Mouse (Mus musculus) megakaryocyte-erythroid progenitor cell, adult 5-6 weeks (primary cell): ENCODE data around the gene Rnf144a. TPM values are rescaled to one million over a fixed set of nuclear protein-coding genes. Genes with fewer than 3 reads are reported as not detected.

Experiments
- ATAC-seq: replicated peaks from 2 replicates; pipeline ENCODE4 v1.8.0; 2016; ENCODE audit warnings: mild to moderate bottlenecking, inconsistent platforms; ENCODE audit not compliant: severe bottlenecking, poor library complexity, low FRiP score, low TSS enrichment
- total RNA-seq, 2 experiments: library from RNA; stranded (forward) in 1 of 2; stranded (reverse) in 1 of 2; fragments of 200-1000, 215-1000 nt in 1 of 2; fragments of >200 nt in 1 of 2; fragmentation: Nextera tagmentation in 1 of 2; gene quantifications; 2 replicates each; pipeline ENCODE4 v1.2.3; 2014 to 2017

Gene Rnf144a
- total RNA-seq, 2 experiments from 2014 or later = 9.9 to 13.4 TPM

DNA sequence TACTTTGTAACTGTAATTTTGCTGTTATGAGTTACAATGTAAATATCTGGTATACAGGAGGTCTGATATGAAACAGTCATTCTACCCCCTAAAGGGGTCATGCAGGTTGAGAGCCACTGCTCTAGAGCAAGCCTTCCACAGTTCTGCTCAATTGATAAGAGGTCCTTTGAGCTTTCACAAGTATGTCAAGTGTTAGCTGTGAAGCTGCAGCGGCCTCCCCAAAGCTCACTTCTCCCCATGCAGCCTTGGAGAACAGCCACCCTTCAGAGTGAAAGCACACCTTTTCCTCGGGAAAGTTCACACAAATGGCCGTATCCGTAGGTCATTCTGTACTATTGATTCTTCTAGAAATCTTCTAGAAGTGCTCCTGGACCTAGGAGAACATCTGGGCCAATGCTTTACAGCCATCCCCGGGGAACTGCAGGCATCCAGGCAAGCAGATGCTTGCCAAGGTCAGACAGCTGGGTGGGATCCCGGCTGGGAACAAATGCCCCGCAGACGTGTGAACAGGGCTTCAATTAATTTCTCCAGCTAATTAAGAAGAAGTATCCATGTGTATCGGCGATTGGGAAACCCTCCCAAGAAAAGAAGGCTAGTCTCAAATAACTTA, 3.1 kb downstream of the Rnf144a start:
- ATAC-seq = no peak

DNA sequence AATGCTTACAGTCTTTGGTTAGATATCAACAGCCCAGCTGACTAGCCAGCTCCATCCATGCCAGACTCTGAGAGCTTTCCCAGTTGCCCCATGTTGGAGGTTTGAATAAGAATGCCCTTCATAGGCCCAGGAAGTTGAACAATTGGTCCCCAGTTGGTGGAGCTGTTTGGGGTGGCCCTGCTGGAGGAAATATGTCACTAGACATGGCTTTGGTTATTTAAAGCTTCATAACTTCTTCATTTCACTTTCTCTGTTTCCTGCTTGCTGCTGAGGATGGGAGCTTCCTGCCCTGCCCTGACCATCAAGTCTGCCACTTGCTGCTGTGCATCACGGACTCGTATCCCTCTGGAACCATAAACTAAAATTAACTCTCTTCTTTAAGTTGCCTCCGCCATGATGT, 4.6 kb downstream of the Rnf144a start:
- no peak for ATAC-seq

DNA sequence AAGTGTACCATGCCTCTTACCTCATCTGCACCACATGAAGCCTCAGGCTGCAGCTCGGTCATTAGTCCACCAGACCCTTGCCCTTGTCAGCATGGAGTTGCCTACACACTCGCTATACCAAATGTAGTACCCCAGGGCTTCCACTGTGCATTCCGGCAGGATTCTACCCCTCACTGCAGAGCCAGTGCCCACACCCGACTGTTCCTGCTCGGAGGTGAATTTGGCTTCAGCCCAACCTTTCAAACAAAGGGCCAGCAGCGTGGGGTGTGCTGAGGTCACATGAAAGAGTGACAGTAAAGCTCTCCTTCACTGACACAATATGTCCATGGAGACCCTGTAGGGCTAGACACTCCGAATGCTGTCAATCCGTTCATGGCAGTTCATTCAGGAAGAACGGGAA, 6.3 kb downstream of the Rnf144a start:
- no peak for ATAC-seq

DNA sequence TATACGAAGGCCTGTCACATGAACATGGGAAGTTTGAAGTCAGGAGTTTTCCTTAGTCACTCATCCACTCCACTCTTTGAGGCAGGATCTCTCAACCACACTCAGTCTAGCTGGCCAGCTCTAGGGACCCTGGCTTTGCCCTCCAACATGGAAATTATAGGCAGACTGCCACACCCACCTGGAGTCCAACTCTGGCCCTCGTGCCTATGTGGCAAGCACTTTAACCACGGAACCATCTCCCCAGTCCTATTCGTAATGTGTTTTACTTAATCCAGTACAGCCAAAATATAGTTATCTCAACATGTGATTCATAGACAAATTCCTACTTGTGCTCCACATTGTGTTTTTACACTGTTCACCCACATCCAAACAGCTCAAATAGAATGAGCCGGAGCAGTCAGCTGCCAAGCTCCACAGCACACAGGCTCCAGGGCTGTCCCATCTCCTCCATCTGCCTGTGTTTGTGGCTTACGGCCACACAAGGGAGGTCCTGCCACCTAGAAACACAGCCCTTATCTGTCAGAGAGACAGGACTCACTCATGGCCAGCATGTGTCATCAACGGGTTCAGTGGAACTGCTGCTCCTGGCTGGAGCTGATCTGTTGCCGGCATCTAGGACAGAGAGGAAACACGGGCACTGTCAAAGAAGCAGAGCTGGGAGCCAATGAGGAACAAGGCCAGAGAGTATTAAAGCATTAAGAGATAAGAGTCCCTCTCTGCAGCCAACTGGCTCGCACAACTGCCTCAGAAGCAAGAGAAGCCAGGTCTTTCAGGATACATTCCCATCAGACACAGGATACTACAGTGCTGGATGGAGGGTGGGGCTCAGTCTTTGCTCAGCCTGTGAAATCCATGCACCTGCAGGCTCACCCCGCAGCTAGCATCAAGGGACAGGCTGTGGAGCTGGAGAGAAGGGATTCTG, 10.0 kb downstream of the Rnf144a start:
- ATAC-seq = peak; percentile 89

DNA sequence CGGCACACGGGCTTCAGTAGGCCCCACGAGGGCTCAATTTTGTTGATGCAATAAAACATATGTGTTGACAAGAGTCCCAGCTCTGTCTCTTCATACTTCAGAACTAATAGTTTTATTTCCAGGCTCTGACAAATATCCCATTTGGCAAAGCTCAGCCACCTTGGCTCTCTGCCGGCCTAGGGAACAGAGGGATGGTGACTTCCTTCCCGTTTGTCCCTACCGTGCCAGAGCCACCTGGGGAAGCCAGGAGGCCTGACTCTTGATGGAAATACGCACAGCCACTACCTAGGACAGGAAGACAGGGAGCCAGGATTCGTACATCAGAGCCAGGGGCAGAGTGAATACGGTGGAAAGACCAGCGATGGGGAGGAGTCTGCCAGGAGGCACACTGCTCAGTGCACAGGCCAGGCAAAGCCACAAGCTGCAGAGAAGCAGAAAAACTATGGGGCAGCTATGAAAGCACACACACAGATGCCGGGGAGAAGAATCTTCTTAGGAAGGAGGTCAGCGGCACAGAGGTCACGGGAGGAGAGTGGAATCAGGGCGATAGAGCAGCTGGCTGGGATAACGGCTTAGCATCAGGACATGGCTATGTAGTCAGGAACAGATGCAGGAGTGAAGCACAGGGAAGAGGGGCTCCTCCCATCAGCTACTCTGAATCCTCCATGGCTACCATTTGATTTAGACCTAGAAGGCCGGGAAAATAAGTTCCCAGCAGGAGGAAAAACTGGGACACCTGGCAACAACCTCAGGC, 11.5 kb downstream of the Rnf144a start:
- ATAC-seq = no peak

DNA sequence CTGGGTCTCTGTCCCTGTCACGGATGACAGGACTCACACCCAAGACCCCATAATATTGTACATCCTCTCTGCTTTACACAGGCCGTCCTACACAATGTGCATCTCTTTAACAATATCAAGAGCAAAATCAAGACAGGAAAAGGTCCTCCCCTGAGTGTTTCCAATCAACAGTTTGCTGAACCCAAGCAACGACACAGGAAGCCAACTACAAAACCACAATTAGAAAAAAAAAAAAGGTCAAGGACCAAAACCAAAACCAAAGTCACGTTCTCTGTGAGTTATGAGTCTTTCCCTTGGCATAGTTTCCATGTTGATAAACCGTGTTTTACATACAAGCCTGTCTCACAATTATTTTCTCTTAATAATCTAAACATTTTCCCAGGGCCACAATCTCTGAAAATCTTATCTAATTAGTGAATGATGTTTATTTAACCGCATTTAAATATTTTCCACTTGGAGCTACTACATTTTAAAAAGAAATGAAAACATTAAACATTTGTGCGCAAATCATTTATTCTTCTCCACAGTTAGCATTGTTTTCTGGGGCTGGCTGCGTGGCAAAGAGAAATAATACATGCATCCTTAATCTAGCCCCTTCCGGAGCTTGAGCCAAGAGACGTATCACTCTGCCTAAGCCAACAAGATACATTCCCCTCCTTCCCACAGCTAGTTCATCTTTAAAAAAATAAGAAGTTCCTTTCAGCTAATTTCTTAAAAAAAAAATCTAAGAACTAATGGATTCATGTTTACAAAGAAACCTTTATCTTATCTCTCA, 13.2 kb downstream of the Rnf144a start:
- ATAC-seq = no peak

DNA sequence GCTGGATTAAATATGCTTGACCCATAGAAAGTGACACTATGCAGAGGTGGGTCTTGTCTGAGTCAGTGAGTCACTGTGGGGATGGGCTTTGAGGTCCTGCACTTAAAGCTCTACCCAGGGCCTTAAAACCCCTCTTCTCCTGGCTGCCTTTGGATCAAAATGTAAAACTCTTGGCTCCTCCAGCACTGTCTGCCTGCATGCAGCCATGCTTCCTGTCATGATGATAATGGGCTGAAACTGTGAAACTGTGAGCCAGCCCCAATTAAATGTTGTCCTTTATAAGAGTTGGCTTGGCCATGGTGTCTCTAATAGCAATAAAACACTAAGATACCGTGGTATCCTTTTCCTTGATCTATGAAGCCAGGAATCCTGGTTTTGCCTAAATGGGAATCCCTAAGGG, 13.8 kb downstream of the Rnf144a start:
- no peak for ATAC-seq

DNA sequence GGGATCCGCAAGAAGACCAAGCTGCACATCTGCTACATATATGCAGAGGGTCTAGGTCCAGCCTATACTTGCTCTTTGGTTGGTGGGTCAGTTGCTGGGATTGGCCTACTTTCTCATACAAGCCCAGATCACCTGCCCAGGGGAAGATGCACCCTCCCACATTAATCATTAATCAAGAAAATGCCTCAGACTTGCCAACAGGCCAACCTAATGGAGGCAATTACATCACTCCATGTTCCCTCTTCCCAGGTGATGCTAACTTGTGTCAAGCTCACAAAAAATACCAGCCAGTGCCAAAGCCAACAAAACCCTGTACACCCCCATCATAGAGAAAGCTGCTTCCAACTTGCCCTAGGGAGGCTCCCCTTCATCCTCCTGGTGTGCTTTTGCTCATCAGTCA, 14.3 kb downstream of the Rnf144a start:
- ATAC-seq = no peak

DNA sequence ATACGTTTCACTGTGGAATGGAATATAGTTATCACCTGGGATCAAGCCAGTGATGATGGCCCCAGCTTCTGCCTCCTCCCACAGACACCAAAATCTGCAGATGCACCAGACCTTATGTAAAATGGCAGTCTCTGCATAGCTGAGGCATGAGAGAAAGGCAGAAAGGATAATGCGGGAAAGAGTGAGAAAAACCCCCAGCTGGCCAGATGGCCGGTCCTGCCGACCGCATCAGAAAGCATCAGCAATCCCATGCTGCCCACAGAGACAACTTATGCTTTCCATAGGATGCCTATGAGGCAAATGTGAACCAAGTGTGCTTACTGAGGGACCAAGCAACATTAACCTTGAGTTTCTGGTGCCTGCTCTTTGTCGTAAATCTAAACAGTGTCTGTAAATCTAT, 15.7 kb downstream of the Rnf144a start:
- no peak for ATAC-seq

DNA sequence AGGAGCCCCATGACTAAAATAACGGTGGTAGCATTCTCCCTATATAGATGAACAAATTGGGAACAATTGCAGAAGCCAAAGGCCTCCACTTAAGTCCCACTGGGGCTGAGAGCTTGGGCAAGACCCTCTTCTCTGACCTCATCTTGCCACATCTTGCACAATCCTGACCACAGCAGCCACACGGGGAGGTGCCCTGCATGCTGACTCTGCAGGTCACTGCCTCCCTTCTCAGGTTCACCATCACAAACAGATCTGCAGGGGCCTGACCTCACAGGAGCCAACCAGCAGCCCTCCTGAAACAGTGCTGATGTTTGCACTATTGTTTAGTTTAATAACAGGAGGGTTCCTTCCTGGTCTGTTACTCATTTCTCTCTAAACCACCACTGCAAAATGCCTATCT, 16.5 kb downstream of the Rnf144a start:
- no peak for ATAC-seq

DNA sequence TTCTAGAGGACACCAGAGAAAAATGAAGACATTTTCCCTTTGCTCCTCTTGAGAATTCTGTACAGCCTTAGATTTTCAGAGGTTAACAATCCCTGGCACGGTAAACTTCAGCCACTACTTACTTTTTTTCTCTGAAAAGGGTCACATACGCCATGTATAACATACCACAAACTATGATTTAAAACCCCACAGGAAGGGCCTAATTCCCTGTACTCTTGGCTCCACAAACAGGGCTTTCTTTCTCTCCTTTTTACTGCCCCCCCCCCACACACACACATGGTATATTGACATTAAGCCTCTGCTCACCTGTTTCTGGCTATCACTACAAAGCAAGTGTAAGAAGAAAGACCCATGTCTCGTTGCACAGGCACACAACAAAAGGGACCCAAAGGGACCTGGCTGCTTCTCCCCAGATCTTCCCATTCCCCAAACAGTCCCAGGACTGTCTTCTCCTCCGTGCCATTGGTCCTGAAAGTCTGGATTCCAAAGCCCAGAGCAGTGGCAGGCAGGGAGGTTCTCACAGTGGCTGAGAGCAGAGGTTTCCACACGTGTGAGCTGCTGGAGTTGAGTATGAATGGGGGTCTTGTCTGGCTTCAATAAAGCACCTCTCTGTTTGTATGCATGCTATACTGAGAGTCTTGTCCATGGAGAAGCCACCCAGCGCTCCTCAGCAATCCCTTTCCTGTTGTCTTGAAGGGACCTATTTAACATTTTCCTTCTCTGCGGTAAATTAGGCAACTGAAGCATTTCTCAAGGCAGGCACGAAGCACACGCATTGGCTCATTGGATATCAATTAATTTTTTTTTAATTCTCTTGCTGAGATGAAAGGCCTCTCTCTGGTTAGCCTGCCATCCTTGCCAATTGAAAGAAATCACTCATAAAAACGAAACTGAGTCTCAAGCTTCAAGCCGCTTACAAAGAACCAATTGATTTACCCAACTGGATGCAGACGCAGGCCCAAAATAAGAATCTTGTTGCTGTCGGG, 20.3 kb downstream of the Rnf144a start:
- ATAC-seq = no peak

DNA sequence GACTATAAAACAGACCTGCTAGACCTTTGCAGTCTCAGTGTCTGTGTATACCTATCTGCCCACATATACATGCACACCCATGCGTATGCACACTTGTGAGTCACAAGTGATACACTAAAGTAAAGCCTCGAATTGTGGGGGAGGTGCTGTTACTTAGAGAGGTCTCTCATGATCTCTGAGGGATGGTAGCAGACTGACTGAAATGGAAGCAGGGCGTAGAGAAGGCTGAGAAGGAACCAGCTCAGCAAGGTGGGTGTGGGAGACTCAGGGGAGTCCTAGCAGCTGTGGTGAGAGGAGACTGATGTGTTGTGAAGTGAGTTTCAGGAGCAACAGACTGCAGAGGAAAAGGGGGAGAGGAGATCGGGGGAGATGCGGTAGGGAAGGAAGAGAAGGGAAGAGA, 21.8 kb downstream of the Rnf144a start:
- ATAC-seq = no peak

DNA sequence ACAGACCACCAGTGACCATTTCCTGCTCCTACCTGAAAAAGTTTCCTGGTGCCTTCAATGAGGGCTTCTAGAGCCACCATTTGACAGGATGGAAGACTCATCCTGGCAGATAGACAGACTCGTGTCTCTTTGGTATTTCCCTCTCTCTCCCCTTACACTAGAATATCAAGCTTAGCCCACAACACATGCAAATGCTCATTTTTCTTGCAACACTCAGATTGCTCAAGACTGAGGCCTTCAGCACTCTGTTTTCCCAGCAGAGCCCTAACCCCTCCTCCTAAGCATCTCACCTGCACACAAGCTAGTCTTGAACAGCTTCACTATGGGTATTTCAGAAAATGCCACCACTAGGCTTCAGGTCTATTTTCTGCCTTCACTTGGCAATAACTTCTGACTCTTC, 23.9 kb downstream of the Rnf144a start:
- no peak for ATAC-seq

DNA sequence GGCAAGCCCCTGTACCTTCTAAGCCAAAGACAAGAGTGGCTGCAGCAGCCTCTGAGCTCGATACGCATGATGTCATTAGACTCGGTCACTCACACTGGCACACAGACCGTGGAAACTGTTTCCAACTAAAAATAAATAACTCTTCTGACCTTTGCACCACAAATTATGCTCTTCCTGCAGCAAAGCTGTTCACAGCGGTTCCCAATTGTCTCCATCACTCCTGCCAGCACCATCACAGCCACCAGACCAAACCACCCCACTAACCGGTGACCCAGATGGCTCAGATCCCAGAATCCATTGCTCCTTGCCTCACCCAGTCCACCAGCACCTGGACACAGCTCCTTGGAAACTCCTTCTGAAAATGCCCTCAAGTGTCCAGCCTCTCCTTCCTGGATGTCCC, 27.5 kb downstream of the Rnf144a start:
- no peak for ATAC-seq

DNA sequence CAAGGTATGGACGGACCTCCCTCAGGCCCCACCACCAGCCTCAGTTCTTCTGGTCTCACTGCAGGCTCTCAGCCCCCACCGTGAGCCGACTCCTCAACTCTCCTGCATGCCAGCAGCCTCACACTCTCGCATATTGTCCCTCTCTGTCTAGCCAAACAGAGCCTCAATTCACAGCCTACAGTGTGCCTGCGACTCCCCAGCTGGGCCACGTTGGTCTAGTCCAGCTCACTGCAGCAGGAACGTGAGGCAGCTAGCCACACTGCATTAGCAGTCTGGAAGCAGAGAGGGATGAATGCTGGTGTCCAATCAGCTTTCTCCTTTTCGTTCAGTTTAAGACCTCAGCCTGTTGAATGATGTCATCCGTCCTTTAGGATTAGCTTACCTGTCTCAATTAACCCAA, 28.1 kb downstream of the Rnf144a start:
- no peak for ATAC-seq

DNA sequence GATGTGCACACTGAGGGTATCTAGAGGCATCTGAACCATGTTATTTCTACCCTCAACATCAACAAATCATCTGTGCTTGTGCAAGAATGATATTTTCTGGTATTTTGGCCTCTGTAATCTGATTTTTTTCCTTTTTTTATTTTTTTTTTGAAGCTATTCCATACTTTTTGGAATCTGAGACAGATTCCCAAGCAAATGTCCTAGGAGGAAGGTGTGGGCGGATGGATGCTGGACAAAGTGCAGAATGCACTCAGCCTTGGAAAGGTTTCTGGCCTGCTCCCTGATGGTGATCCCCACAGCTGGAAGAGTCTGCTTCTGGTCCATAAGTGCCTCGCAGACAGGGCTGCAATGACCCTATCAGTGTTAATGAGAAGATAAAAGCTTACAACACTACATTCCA, 28.9 kb downstream of the Rnf144a start:
- ATAC-seq = no peak

DNA sequence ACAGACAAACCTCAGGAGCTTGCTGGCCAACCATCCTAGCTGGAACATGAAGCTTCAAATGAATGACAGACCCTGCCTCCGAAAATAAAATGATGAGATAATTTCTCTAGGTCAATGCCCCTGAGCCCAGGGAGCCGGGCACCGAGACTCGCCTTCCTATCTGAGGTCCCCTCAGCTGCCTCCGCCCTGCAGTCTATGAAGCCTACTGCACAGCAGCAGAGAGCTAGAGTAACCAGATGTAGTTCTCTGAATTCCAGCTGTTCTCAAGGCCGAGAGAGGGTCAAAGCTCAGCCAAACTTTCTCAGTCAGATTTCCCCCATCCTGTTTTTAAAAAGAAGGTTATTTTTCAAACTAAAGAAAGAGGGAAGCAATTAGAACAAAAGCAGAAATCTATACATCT, 29.3 kb downstream of the Rnf144a start:
- no peak for ATAC-seq

DNA sequence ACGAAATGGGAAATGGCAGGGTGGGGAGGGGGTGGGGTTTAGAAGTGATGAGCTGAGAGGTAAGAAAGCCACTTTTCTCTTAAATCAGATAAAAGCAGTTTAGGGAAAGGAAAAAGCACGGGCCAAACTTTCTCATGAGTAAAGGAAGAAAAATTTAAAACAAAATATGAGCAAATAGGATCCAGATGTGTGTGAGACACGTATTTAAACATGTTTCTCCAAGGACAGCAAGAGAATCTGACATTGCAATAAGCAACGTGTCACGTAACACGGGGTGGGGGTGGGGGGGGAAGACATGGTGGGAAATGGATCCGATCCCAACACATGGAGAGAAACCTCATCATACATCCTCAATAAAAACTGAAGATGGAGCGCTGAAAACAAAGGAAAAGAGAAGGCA, 33.3 kb downstream of the Rnf144a start:
- no peak for ATAC-seq

DNA sequence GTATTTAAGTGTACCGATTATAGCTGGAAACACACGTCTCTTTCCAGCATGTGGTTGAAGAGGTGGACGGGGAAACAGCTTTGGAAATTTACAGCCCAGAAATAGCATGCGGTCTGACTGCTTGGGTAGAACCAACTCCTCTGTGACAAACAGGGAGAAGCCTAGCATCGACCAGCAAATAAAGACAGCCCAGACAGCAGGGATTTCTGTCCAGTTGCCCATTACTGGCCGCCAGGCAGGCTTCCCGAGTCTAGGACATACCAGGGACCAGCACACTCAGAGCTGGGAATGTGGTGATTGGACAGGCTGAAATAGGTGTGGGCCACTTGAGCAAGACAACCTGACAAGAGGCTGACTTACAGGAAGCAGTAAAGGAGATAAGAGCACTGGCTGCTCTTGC, 35.3 kb downstream of the Rnf144a start:
- no peak for ATAC-seq
